Mouse (Mus musculus): ENCODE measurements around the gene Rplp2. TPM values are rescaled to one million over a fixed set of nuclear protein-coding genes. Genes with fewer than 3 reads are reported as not detected.
A peak's percentile ranks its signal among the peaks of the same experiment; 100 is the strongest.

Rplp2 gene
- polyA plus RNA-seq, 1 experiment from 2014 or later = 2,062 TPM

DNA sequence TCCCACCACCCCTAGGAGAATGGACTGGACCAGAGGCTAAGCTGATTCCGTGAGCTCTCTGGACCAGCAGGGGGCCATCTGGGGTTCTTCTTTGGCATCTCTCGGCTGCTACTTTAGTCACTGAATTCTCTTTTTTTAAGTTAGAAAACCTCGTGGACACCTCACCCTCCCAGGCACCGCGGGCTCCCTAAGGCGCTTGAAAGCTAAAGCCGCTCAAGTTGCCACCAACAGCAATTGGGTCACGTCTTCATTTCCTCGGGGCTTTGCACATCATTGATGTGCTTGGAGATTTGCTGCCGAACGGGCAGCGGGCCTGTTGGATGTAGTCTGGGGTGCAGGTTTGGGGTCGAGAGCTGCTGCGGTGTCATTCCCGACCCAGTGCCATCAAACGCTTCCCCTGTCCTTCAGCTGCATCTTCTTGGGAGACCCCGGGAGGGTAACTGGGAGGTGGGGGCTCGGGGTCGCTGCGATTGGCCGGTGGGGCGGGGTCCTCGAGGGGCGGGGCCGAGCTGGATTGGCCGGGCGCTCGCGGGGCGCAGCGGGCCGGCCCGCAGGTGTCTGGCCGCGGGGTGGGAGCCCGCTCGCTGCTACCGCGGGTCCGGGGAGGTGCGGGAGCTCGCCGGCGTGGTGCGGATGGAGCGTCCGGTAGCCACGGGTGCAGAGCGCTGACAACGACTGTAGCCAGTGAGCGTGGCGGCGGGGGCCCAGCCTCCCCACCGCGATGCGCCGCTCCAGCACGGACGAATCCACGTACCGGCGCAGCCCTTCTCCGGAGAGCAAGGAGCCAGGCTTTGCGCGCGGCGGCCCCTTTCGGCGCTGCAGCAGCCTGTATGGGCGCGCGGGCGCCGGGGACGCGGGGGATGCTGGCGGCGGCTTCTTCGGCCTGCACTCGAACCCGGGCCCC lies 34.6 kb downstream of the Rplp2 start:
- DNase-seq (ENCODE audit: low spot score) = no peak

DNA sequence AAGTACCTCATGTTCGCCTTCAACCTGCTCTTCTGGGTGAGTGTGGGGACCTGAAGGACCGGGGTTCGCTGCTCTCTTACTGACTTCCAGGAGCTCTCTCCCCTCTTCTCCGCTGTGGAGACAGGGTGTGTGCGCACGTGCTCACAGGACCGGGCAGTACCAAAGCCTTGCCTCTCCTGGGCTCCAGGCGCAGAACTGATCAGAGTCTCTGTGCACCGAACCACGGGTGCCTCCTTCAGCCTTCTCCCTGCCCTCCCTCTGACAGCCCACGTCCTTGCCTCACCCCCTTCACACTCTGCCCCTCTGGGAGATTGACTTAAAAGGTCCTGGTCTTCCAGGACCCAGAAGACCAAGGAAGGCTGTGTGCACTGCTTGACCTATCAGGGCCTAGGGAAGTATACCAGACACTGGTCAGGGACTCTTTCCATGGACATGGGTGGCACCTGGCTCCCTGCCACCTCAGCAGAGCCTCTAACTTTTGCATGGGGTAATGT lies 35.4 kb downstream of the Rplp2 start:
- no peak for DNase-seq (ENCODE audit: low spot score)

DNA sequence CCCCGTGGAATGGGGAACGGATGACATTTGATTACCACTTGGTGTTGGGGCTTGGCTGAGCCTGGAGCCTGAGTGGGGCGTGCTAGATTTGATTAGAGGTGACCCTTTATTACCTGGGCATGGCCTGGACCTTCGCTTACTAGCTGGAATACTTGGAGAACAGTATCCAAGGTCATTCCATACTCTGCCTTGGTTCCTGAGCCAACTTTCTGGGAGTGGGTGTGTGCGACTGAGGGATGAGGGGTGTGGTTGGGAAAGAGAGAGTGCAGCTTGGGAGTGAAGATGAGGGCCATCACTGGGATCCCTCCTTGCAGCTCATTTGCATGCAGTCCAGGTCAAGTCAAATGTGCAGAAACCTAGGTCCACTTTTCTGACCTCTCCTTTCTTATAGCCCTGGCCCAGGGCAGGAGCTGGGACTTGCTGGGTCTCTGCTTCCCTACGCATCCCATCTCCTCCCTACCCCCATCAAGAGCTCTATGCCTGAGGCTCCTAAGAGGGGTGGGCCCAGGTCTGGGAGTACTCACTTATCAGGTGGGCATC lies 36.0 kb downstream of the Rplp2 start:
- no peak for DNase-seq (ENCODE audit: low spot score)

DNA sequence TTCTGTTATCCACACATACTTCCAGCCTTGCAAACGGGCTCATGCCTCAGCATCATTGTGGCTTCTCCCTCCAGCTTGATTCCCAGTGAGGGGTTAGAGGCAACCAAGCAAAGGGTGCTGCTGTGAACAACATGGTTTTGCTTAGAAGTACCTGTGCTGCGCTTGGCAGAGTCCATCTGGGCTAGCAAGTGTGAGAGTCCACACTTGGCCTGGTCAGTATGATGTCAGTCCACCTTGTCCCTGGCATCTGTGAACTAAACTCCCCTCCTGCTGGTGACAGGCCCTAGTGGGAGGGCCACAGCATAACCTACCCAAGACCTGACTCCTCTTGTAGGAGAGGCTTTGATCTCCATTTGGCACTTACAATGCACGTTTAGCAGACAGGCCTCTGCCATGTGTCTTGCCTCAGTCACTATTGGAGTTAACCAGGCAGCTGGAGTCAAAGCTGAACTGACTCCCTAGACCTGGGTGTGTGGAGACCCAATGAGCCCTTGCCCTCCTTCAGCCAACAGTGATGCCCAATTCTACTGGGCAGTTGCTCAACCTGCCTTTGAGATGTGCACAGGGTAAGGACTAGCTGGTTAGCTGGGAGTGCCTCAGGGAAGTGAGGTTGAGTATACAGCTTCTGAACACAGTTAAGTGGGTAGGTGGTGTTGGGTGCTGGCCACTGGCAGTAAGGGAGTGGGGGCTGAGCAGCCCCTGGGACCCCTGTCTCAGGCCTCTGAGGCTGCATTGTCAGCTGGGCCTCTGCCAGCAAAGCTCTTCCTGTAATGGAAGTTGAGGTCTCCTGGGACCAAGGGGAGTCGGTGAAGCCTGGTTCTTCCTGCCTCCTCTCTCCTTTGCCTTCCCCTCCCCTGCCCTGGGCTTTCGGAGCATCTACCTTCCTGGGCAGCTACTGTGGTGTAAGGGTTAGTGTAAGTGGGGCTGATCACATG lies 37.3 kb downstream of the Rplp2 start:
- DNase-seq (ENCODE audit: low spot score) = no peak

DNA sequence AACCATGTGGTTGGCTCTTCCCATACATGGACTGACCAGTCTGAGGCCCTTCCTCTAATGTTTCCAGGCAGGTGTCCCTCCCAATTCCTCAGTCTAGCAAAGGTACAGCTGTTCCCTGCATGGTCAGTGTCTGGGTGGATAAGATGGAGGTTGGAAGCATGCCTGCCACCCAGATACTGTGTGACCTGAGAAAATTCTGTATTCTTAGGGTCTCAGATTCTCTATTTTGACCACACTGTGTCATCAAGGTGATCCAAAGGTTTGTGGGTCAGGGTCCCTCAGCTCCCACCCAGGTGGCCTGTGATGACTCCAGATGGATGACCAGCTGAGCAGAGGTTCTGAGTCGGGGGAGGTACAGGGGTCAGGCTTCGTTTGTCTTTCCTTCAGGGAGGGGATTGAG lies 38.0 kb downstream of the Rplp2 start:
- DNase-seq (ENCODE audit: low spot score) = no peak

DNA sequence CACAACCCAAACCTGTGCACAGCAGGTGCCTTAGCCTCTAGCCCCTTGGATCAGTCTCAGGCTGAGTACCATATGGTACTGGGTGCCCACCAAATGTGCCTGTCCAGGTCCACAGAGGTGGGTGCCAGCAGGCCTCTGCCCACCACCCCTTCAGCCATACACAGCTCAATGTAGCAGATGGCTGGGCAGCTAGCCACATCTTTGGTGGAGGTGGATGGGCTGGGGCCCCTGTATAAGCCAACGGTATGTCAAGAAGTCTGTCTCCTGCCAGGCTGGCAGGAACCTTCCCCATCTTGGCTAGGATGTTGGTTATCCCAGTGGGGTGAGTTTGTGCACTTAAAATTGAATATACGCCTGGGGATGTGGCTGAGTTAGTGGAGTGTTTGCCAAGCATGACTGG lies 38.4 kb downstream of the Rplp2 start:
- no peak for DNase-seq (ENCODE audit: low spot score)

DNA sequence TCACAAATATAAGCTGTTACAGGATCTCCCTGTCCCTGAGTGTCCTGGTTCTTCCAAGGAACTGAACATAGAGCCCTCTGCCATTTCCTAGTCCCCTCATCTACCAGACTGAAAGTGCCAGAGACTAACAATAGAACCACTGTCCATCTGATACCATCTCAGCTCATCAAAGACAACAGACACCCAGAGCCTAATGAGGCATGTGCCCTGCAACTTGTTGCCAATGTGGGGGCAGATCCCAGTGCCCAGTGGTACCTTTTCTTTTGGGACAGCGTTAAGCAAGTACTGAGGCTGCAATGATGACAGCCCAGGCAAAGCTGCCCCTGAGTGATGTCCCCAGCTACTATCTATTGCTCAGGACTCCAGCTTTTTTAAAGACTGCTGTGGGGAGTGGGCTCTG lies 39.1 kb downstream of the Rplp2 start:
- DNase-seq (ENCODE audit: low spot score) = no peak

DNA sequence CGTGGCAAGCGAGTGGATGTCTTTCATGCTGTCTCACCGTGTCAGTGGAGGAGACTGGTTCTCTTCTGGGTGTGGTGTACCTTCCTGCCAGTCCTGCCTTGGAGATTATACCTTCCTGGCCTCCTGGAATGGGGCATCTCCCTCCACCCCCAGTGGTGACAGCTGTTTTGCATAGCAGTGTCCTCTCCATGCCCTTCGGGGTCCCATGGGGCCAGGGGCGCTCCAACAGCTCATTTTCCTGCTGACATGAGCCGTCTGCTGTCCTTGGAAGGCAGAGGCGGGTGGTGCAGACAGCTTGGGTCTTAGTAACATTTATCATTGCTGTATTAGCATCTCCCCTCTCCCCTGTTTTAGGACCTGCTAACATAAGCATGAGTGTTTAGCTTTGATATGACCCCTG lies 40.0 kb downstream of the Rplp2 start:
- no peak for DNase-seq (ENCODE audit: low spot score)

DNA sequence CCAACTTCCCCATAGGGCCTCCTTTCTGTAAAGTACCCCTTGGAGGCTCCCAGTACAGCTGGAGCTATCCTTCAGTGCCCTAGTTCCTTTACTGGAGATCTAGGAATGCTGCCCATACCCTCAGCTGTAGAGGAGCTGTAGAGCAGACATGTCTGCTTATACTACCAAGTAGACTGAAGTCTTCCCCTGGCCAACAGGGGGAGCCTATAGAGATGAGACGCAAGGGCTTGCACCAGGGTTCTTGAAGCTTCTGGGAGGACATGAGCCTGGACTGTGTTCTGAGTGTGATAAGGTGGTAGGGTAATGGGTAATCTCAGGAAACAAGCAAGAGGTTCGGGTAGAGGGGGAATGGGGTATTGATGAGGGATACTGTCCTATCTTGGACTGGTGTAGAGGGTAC lies 44.0 kb downstream of the Rplp2 start:
- DNase-seq (ENCODE audit: low spot score) = peak; percentile 34

DNA sequence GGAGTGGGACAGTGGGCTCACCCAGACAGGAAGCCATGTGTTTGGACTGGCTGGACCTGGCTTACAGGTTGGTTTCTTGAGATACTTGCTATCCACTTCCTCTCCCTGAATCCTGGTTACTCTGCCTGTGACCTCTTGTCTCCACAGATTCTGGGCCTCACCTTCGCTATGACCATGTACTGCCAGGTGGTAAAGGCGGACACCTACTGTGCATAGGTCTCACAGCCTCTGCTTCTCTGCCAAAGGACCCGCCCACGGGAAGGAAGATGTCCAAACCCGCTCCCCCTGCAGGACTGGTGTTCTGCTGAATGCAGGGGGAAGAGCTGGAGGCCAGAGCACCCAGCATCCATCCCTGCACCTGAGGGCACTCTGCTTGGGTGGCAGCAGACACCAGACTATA lies 45.6 kb downstream of the Rplp2 start:
- no peak for DNase-seq (ENCODE audit: low spot score)

DNA sequence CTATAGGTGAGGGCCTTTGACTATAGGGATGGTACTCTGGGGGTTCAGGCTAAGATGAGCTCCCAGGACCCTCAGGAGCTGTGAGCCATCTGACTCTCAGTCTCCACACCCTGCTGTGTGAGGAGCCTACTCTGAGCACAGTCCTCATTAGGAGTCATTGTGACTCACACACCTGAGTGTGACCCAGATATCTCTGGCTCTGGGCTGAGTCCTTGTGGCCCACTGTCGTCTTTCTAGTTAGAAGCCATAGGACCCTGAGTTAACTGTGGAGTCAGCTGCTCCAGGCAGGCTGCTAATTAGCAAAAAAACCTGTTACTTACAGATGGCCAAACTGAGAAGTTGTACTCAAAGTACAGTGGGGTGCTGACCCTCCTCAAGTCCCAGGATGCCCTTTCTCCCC lies 46.6 kb downstream of the Rplp2 start:
- DNase-seq (ENCODE audit: low spot score) = no peak

DNA sequence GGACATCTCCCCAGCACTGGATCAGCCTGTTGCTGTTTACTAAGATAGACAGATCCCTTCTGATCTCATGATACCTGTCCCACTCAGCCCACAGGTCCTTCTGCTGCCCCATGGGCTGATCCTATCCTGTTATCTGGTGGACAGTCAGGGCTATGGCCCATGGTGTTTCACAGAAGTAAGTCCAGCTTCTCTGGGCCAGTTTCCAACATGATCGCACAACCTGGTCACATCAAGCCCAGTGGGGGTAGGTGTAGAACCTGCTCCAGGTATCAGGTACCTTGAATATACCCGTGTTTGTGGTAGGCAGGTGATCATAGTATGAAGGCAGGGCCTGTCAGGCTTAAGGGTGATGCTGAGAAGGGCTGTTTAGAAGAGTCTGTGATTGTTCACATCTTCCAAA lies 48.2 kb downstream of the Rplp2 start:
- no peak for DNase-seq (ENCODE audit: low spot score)

DNA sequence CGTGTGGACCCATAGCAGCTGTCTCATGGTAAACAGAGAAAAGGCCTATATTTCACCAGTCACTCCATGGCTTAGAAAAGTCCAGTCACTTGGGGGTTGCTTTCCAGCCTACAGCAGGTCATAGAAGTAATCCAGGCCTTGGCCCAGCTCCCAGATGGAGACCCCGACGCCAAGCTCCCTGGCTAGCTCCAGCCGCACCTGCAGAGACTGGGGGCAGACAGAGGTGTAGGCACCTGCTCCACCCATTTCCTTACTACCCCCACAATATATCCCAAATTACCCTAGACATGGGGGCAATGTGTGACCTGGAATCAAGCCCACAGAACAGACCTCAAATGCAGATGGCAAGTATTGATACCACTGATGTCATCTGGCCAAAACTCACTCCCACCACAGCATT lies 48.8 kb downstream of the Rplp2 start:
- no peak for DNase-seq (ENCODE audit: low spot score)

DNA sequence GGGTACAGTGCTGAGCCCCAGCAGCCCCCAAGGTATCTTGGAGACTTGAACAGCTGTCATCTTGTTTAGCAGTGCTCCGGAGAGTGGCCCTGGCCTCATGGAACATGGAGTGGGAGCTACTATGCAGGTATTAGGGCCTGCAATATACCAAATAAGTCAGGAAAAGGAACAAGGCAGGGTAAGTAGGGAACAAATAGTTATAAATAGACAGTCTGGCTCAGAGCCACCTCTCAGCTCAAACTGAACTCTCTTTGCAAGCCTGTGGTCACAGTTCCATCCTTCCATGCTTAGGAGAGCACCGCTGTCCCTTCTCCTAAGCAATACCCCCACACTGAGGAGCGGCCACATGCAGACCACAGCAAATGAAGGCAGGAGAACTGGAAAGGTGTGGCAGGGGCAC lies 50.4 kb downstream of the Rplp2 start:
- DNase-seq (ENCODE audit: low spot score) = no peak

Other genes starting within 250 kb of the Rplp2 start
- gene Lmntd2, start 233.3 kb upstream of the Rplp2 start, polyA plus RNA-seq (2015; fragmentation: Nextera tagmentation; extraction: Ambion mirVana) = 1.1 and 1.8 TPM in 2 replicates
- 19.7 and 20.6 TPM in 2 replicates for gene Rassf7, start 231.5 kb upstream of the Rplp2 start, polyA plus RNA-seq (2015; fragmentation: Nextera tagmentation; extraction: Ambion mirVana)
- 63.0 and 67.4 TPM in 2 replicates for gene Phrf1, start 218.6 kb upstream of the Rplp2 start, polyA plus RNA-seq (2015; fragmentation: Nextera tagmentation; extraction: Ambion mirVana)
- 46.6 and 46.7 TPM in 2 replicates for gene Irf7, start 180.9 kb upstream of the Rplp2 start, polyA plus RNA-seq (2015; fragmentation: Nextera tagmentation; extraction: Ambion mirVana)
- gene Cdhr5, start 170.6 kb upstream of the Rplp2 start, polyA plus RNA-seq (2015; fragmentation: Nextera tagmentation; extraction: Ambion mirVana) = 0.42 and 0.73 TPM in 2 replicates
- gene Sct, start 168.2 kb upstream of the Rplp2 start, polyA plus RNA-seq (2015; fragmentation: Nextera tagmentation; extraction: Ambion mirVana) = 3.9 and 5.0 TPM in 2 replicates
- 0.33 and 0.40 TPM in 2 replicates for gene Drd4, start 155.4 kb upstream of the Rplp2 start, polyA plus RNA-seq (2015; fragmentation: Nextera tagmentation; extraction: Ambion mirVana)
- gene Deaf1, start 119.7 kb upstream of the Rplp2 start, polyA plus RNA-seq (2015; fragmentation: Nextera tagmentation; extraction: Ambion mirVana) = 25.6 and 27.6 TPM in 2 replicates
- 43.0 and 45.6 TPM in 2 replicates for gene Tmem80, start 119.6 kb upstream of the Rplp2 start, polyA plus RNA-seq (2015; fragmentation: Nextera tagmentation; extraction: Ambion mirVana)
- gene Eps8l2, start 108.5 kb upstream of the Rplp2 start, polyA plus RNA-seq (2015; fragmentation: Nextera tagmentation; extraction: Ambion mirVana) = 8.1 and 10.4 TPM in 2 replicates
- 379 and 423 TPM in 2 replicates for gene Taldo1, start 55.2 kb upstream of the Rplp2 start, polyA plus RNA-seq (2015; fragmentation: Nextera tagmentation; extraction: Ambion mirVana)
- 52.1 and 53.8 TPM in 2 replicates for gene Gatd1, start 33.2 kb upstream of the Rplp2 start, polyA plus RNA-seq (2015; fragmentation: Nextera tagmentation; extraction: Ambion mirVana)
- 0.24 and 0.26 TPM in 2 replicates for gene Cend1, start 17.9 kb upstream of the Rplp2 start, polyA plus RNA-seq (2015; fragmentation: Nextera tagmentation; extraction: Ambion mirVana)
- 19.0 and 19.1 TPM in 2 replicates for gene Slc25a22, start 9.5 kb upstream of the Rplp2 start, polyA plus RNA-seq (2015; fragmentation: Nextera tagmentation; extraction: Ambion mirVana)
- 13.2 and 14.2 TPM in 2 replicates for gene Pidd1, start 3.3 kb upstream of the Rplp2 start, polyA plus RNA-seq (2015; fragmentation: Nextera tagmentation; extraction: Ambion mirVana)
- gene Pnpla2, start 7.8 kb downstream of the Rplp2 start, polyA plus RNA-seq (2015; fragmentation: Nextera tagmentation; extraction: Ambion mirVana) = 49.2 and 50.5 TPM in 2 replicates
- 6.1 and 8.9 TPM in 2 replicates for gene Cracr2b, start 13.7 kb downstream of the Rplp2 start, polyA plus RNA-seq (2015; fragmentation: Nextera tagmentation; extraction: Ambion mirVana)
- gene Cd151, start 20.0 kb downstream of the Rplp2 start, polyA plus RNA-seq (2015; fragmentation: Nextera tagmentation; extraction: Ambion mirVana) = 11.7 and 13.0 TPM in 2 replicates
- 73.5 and 85.3 TPM in 2 replicates for gene Polr2l, start 27.8 kb downstream of the Rplp2 start, polyA plus RNA-seq (2015; fragmentation: Nextera tagmentation; extraction: Ambion mirVana)
- 24.7 and 28.5 TPM in 2 replicates for gene Tspan4, start 27.9 kb downstream of the Rplp2 start, polyA plus RNA-seq (2015; fragmentation: Nextera tagmentation; extraction: Ambion mirVana)
- 20.3 and 25.4 TPM in 2 replicates for gene Chid1, start 92.5 kb downstream of the Rplp2 start, polyA plus RNA-seq (2015; fragmentation: Nextera tagmentation; extraction: Ambion mirVana)
- 39.4 and 40.1 TPM in 2 replicates for gene Ap2a2, start 114.8 kb downstream of the Rplp2 start, polyA plus RNA-seq (2015; fragmentation: Nextera tagmentation; extraction: Ambion mirVana)
- 0.09 and 0.13 TPM in 2 replicates for gene Muc6, start 207.9 kb downstream of the Rplp2 start, polyA plus RNA-seq (2015; fragmentation: Nextera tagmentation; extraction: Ambion mirVana)
- 0.17 and 0.27 TPM in 2 replicates for gene Muc2, start 243.0 kb downstream of the Rplp2 start, polyA plus RNA-seq (2015; fragmentation: Nextera tagmentation; extraction: Ambion mirVana)

Measured in thymus, postnatal 0 days (tissue).